Mouse (Mus musculus): ENCODE results near the gene Teddm1b.

Teddm1b gene

DNA sequence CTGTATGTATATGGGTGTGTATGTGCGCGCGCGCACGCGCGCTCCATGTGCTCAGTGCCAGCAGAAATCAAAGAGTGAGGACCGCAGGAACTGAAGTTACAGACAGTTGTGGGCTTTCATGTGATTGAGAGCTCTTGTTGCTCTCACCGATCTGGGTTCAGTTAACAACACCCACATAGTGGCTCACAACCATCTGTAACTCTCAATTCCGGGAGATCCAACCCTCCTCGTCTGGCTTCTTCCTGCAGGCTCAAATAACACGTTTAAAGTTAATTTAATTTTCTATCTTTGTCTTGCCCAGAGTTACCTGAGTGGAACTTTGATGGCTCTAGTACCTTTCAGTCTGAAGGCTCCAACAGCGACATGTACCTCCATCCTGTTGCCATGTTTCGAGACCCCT is 30.1 kb downstream of the Teddm1b start:
- no peak for DNase-seq

DNA sequence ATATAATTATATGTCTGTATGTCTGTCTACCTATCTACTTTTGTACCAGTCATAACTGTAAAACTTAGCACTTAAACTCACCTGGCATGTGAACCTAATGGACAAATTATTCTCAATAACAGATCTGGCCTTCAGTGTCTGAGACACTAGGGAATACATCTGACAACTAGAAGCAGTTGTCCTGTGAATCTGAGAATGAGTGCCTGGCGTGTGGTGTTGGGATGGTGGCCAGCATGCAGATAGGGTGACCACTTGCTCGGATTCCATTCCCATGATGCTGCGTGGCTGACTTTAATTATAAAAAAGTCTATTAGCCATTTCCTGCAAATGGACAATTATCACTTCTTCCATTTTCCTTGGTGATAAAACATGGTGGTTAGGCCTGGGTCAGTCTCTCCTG is 31.7 kb downstream of the Teddm1b start:
- DNase-seq = no peak

DNA sequence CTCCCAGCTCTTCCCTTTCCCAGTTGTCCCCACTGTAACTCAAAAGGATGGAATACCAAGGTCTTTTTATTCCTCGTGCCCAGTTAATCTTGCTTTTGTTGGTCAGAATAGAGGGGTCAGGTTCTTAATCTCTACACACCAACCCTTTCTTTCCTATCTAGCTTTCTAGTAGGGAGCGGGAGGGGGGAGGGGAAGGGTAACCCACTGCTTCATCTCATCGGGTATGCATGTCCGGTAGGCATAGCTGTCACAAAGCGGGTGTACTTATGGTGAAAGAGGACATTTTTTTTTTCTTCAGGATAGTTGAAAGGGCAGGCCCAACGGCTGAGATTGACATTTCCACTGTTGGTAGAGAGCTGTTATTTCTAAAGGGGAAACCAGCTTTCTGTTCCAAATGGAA is 34.1 kb downstream of the Teddm1b start:
- DNase-seq = no peak

DNA sequence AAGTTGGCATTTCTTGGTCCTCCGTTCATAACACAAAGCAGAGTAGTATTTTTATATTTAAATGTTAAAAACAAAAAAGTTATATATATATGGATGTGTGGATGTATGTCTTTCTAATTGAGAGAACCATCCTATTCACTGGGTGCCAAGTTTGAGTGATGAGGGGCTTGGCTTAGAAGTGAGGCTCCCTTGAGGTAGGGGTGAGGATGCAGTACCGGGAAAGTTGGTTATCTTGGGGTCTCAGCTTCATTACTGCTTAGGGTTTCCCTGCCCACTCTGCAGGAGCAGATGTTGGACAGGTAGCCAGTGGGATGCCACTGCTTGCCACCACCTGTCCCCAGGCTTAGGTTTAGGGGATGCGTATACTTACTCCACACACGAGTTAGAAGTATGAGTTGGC is 34.6 kb downstream of the Teddm1b start:
- no peak for DNase-seq

DNA sequence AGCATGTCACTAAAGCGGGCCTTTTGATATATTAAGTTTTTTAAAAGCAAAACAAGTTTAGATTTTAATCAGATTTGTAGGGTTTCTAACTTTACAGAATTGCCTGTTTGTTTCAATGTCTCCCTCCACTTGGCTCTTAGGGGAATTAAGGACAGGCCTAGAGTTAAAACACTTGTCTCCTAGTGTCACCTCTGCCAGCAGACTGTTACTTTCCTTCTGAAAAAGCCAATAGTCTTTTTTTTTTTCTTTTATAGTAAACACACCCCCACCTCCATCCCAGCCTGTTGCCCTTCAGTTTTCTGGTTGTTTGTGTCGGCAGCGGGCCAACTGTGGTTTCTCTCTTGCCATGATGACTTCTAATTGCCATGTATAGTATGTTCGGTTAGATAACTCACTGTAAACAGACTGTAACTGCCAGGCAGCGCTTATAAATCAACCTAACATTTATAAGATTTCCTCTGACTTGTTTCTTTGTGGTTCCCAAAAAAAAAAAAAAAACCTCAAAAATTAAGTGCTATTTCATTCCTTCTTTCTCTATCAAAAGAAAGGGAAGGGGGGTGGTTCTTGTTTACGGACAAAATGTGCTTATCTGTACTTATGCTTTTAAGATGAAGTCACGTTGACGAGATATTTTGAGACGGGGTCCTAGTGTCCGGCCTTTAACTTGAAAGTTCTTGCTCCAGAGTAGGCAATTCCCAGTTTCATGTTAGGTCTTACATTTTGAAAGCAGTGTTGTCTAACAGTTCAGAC is 35.2 kb downstream of the Teddm1b start:
- DNase-seq = no peak

DNA sequence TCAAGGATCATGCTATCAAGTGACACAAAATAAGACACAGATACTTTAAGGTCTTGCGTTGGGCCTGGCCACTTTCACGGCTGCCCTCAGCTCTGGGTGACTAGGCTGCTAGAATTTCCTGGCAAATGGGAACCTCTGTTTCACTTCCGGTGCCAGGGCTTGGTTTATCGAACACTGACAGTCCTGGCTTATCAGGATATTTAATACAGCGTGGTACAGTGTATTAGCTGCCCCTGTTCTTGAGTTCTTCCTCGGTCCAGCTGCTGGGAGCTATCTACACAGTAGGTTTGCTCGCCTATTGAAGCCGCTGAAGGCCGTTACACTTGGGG is 35.8 kb downstream of the Teddm1b start:
- DNase-seq = no peak

DNA sequence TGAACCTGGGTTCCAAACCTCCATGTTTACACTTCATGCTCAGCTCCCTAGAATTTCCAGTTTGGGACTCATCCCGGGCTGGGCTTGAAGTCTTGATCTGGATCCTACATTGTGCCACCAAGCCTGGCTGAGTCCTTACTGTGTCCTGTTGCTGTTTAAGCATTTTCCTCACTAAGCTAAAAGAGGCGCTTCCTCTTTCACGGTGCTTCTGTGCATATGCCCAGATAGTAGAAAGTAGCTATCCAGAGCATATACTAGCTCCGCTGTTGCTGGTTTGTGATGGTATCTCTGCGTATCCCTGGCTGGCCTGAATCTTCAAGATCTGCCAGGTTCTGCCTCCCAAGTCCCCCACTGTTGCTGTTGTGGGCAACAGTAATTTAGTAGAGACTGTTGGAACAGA is 36.3 kb downstream of the Teddm1b start:
- DNase-seq = no peak

DNA sequence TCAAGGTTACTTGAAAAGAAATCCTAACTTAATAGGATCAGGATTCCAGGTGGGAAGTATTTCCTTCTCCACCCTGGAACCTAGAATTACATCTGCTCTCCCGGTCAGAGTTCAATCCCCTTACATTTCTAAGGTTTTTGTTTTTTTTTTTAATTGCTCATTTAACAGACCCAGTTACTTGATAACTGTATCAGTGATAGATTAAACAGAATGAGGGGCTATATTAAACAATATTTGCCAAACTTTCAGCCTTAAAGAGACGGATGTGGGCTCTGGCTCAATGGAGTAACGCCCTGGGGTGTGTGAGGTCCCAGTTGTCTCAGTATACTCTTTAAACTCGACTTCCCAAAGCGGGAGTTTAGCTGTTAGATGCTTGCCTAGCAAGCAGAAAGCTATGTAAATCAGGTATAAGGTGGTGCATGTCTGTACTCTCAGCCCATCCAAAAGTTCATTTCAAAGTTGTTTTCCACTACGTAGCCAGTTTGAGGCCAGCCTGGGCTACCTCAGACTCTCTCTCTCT is 37.2 kb downstream of the Teddm1b start:
- DNase-seq = no peak

DNA sequence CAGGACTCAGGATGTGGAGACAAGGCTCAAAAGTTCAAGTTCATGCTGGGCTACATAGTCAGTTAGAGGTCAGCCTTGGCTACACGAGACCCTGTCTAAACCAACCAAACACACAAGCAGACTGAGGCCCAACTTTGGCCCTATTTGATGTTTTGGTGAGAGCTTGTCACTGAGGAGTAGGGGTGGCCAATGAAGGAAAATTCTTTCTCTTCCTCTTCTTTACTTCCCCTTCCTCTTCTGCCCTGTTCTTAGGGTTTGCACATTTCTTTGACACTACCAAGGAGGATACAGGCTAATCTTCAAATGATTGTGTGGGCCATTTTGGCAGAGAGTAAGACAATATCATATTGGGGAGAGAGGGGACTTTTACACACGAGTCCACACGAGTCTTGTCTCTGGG is 39.7 kb downstream of the Teddm1b start:
- DNase-seq = no peak

DNA sequence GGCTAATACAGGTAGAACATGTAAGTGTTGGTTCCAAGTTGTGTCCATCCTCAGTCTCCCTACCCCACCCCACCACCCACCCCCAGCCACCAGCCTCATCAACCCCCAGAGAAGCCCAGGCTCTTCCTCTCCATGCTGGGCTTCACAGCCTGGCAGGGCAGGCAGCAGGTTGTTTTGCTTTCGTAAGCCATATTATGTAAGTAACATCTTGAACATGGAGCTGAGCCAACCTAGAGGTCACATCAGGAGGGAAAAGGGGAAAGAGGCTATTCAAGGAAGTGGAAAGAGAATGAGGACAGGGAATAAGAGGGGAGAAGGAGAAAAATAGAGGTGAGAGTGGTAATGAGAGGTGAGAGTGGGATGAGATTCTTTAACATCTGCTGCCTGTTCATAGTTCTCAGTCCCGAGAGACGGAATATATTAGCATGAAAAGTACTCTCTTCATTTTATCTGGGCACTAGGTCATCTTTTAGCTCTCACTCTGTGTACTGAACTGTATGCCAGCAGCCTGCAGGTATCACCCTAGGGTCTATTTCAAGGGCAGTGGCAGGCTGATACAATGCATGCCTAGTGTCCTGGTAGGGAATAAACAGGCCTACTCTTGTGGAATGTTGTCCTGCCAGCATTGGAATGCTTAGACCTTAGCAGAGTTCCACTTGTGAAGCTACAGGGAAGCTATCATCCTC is 44.5 kb downstream of the Teddm1b start:
- no peak for DNase-seq

DNA sequence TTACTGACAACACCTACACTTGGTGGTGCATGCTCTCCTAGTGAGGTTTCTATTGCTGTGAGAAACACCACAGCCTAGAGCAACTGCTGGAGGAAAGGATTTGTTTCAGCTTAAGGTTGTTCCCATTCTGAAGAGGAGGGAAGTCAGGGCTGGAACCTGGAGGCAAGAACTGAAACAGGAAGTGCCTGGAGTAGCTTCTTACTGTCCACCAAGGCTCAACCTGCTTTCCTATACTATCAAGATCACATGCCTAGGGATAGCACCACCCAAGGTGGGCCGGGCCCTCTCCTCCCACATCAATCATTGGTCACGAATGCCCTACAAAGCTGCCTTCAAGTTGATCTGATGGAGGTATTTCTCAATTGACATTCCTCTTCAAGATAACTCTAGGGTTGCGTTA is 47.5 kb downstream of the Teddm1b start:
- DNase-seq = no peak

DNA sequence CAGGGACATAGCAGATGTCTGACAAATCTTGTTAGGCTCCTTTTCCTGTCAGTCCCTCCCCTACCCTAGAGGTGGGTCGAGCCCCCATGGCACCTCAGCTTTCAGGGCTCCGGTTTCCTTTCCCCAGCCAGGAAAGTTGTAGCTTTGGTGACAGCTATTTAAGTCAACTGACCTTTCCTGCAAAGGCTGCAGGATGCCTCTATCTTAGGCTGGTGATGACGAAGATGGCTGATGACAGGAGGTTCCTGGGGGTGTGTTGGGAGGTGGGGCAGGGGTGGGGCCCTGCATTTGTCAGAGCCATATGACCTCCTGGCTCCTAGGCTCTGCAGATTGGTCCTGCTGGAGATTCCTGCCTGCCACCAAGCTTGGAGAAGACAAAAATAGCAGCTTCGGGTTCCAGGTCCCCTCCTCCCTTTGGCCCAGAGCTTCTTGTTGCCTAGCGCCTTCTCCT is 48.5 kb downstream of the Teddm1b start:
- DNase-seq = no peak

DNA sequence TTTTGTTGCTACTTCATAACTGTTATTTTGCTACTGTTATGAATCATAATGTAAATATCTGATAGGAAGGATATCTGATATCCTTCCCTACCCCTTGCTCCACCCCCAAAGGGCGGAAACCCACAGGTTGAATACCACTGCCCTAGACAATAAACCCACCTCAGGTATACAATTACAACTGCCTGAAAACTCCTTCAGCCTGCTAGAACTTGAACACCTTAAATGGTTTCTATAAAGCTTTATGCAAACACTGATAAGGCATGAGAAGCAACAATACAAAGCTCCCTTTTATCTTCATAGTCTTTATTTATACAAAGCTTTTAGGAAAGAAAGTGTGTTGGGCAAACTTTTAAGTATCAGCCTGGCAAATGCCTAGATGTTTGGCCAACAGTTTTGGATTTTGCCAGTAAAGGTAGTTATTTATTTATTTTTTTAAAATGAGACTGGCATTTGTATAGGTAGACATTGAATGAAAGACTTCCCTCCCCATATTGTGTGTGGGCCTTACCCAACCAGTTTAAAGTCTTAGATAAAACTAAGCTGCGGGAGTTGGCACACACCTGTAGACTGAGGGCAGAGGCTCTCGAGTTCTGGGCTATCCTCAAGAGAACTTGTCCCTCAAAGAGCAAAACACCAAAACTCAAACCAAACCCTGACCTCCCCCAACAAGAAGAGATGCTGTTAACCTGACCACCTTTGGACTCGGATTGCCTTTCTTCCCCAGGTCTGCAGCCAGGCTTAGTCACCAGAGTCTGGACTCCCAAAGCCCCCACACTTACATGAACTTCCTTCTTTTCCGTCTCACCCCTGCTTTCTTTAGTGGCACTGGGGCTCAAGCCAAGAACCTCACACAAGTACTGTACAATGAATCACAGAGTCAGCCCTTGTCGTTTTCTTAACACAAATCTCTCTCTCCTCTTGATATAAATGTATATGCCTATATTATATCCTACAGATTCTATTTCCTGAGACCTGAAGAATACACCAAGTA is 50.5 kb downstream of the Teddm1b start:
- no peak for DNase-seq
